Mouse (Mus musculus) embryonic facial prominence, embryonic 15.5 days (tissue): ENCODE data around the gene Atl3. TPM values are rescaled to one million over a fixed set of nuclear protein-coding genes. Genes with fewer than 3 reads are reported as not detected.

Experiments used
- ATAC-seq: fragments of 200-750 bp; cut with Nextera tagmentation; 2 replicates; pipeline ENCODE4 v1.8.0; 2017; ENCODE audit warnings: low read depth, moderate TSS enrichment; ENCODE audit not compliant: insufficient number of reproducible peaks, low FRiP score, low TSS enrichment
- H3K27ac ChIP-seq: fragments of 300-500 bp; sonication (generic); replicated peaks from 2 replicates; pipeline ENCODE4 v1.5.1; 2015; ENCODE audit warnings: mild to moderate bottlenecking, inconsistent platforms
- H3K27me3 ChIP-seq: fragments of 300-500 bp; sonication (generic); 2 replicates; pipeline ENCODE4 v1.6.1; 2015; ENCODE audit warnings: inconsistent platforms
- H3K36me3 ChIP-seq: fragments of 300-500 bp; sonication (generic); 2 replicates; pipeline ENCODE4 v1.6.1; 2015; ENCODE audit warnings: mild to moderate bottlenecking, inconsistent platforms
- H3K4me1 ChIP-seq: fragments of 300-500 bp; sonication (generic); 2 replicates; pipeline ENCODE4 v1.6.1; 2015; ENCODE audit warnings: inconsistent platforms
- H3K4me2 ChIP-seq: fragments of 300-500 bp; sonication (generic); replicated peaks from 2 replicates; pipeline ENCODE4 v1.6.1; 2015; ENCODE audit warnings: mild to moderate bottlenecking, inconsistent platforms
- H3K4me3 ChIP-seq: fragments of 300-500 bp; sonication (generic); replicated peaks from 2 replicates; pipeline ENCODE4 v1.5.1; 2015; ENCODE audit warnings: mild to moderate bottlenecking, inconsistent platforms
- H3K9ac ChIP-seq: fragments of 300-500 bp; sonication (generic); 2 replicates; pipeline ENCODE4 v1.6.1; 2015; ENCODE audit warnings: inconsistent platforms
- H3K9me3 ChIP-seq: fragments of 300-500 bp; sonication (generic); replicated peaks from 2 replicates; pipeline ENCODE4 v1.6.1; 2016; ENCODE audit warnings: inconsistent platforms
- WGBS: fragments of 180-500 bp; shearing (Covaris S2); methylation state at CpG from one replicate; pipeline ENCODE4 v1.1.7; 2015; 5-methylcytosine and 5-hydroxymethylcytosine counted together
- polyA plus RNA-seq: library from polyadenylated mRNA; unstranded; fragments of >200 nt; fragmentation: Nextera tagmentation; extraction: Ambion mirVana; gene quantifications from 2 replicates; pipeline ENCODE4 v1.2.1, GENCODE M21; 2015

Gene Atl3
- polyA plus RNA-seq, 1 experiment from 2014 or later = 12.7 TPM

- Histone ChIP-seq H3K36me3 (peaks cover 47% of the 10 kb centered on the region), H3K9me3 (no peaks in the 10 kb centered on the region), H3K4me3 (no peak overlapping the region), H3K4me2 (no peak overlapping the region), H3K4me1 (no peaks in the 10 kb centered on the region), H3K27me3 (no peaks in the 10 kb centered on the region), H3K27ac (no peak overlapping the region), H3K9ac (no peak overlapping the region)
- 76% methylated on average over 5 of the region's 5 CpGs for WGBS
- ATAC-seq = no peak
Observed at GRCm38 (mm10) chr19:7533891-7534290, 40.1 kb downstream of the Atl3 start.

- Histone ChIP-seq H3K27me3 (no peaks in the 10 kb centered on the region), H3K36me3 (no peaks in the 10 kb centered on the region), H3K4me3 (no peak overlapping the region), H3K9ac (no peak overlapping the region), H3K4me1 (no peaks in the 10 kb centered on the region), H3K4me2 (no peak overlapping the region), H3K27ac (no peak overlapping the region), H3K9me3 (no peaks in the 10 kb centered on the region)
- 91% methylated on average over 3 of the region's 3 CpGs for whole genome bisulfite sequencing
- ATAC-seq = no peak
Observed at GRCm38 (mm10) chr19:7548924-7549323, 55.1 kb downstream of the Atl3 start.

- Histone ChIP-seq H3K9ac (no peak overlapping the region), H3K9me3 (no peaks in the 10 kb centered on the region), H3K4me3 (no peak overlapping the region), H3K27me3 (no peaks in the 10 kb centered on the region), H3K36me3 (no peaks in the 10 kb centered on the region), H3K27ac (no peak overlapping the region), H3K4me1 (no peaks in the 10 kb centered on the region), H3K4me2 (no peak overlapping the region)
- no peak for ATAC-seq
- WGBS = 42% methylated on average over 4 of the region's 4 CpGs
Observed at GRCm38 (mm10) chr19:7551550-7552300, 57.9 kb downstream of the Atl3 start.

GRCm38 (mm10) chr19:7552301-7552673 lies 58.4 kb downstream of the Atl3 start:
- Histone ChIP-seq H3K4me2 (no peak overlapping the region), H3K27ac (no peak overlapping the region), H3K27me3 (no peaks in the 10 kb centered on the region), H3K9me3 (no peaks in the 10 kb centered on the region), H3K4me1 (peaks cover 2% of the 10 kb centered on the region), H3K4me3 (no peak overlapping the region), H3K36me3 (no peaks in the 10 kb centered on the region), H3K9ac (no peak overlapping the region)
- 81% methylated on average over 2 of the region's 2 CpGs for WGBS
- ATAC-seq = no peak

GRCm38 (mm10) chr19:7553441-7553840 lies 59.6 kb downstream of the Atl3 start:
- H3K36me3 ChIP-seq = no peaks in the 10 kb centered on the region
- H3K9ac ChIP-seq = no peak overlapping the region
- H3K27ac ChIP-seq = no peak overlapping the region
- no peak for ATAC-seq
- no peak overlapping the region for H3K4me3 ChIP-seq
- no peaks in the 10 kb centered on the region for H3K27me3 ChIP-seq
- no peak overlapping the region for H3K4me2 ChIP-seq
- no peaks in the 10 kb centered on the region for H3K9me3 ChIP-seq
- H3K4me1 ChIP-seq = peaks cover 14% of the 10 kb centered on the region

GRCm38 (mm10) chr19:7554881-7555280 lies 61.0 kb downstream of the Atl3 start:
- Histone ChIP-seq H3K4me2 (no peak overlapping the region), H3K4me1 (peaks cover 14% of the 10 kb centered on the region), H3K27ac (no peak overlapping the region), H3K27me3 (no peaks in the 10 kb centered on the region), H3K4me3 (no peak overlapping the region), H3K9ac (no peak overlapping the region), H3K36me3 (no peaks in the 10 kb centered on the region), H3K9me3 (no peaks in the 10 kb centered on the region)
- 77% methylated on average over 4 of the region's 4 CpGs for WGBS
- no peak for ATAC-seq

GRCm38 (mm10) chr19:7556641-7557040 lies 62.8 kb downstream of the Atl3 start:
- H3K36me3 ChIP-seq = no peaks in the 10 kb centered on the region
- no peaks in the 10 kb centered on the region for H3K27me3 ChIP-seq
- 94% methylated on average over 1 of the region's 1 CpGs for WGBS
- H3K4me1 ChIP-seq = peaks cover 20% of the 10 kb centered on the region
- no peak for ATAC-seq
- H3K9me3 ChIP-seq = no peaks in the 10 kb centered on the region
- H3K4me3 ChIP-seq = no peak overlapping the region
- no peak overlapping the region for H3K9ac ChIP-seq
- no peak overlapping the region for H3K4me2 ChIP-seq
- no peak overlapping the region for H3K27ac ChIP-seq

GRCm38 (mm10) chr19:7557328-7557822 lies 63.5 kb downstream of the Atl3 start, which contains the start of gene Pla2g16:
TSS of gene Pla2g16 (plus strand) at chr19:7557459.
- no peaks in the 10 kb centered on the region for H3K36me3 ChIP-seq
- H3K9ac ChIP-seq = peak within 1 kb of the TSS; percentile 12; the same call in 1 of the 2 replicates
- ATAC-seq = peak; percentile 45; the same call in 1 of the 2 replicates
- H3K4me1 ChIP-seq = peaks cover 20% of the 10 kb centered on the region
- no peaks in the 10 kb centered on the region for H3K27me3 ChIP-seq
- peak within 1 kb of the TSS; percentile 48 for H3K4me3 ChIP-seq
- 1% methylated on average over 27 of the region's 27 CpGs for WGBS
- H3K27ac ChIP-seq = no peak within 1 kb of the TSS
- peak within 1 kb of the TSS; percentile 84 for H3K4me2 ChIP-seq
- no peaks in the 10 kb centered on the region for H3K9me3 ChIP-seq

GRCm38 (mm10) chr19:7557844-7558243 lies 64.0 kb downstream of the Atl3 start:
- peaks cover 20% of the 10 kb centered on the region for H3K4me1 ChIP-seq
- peak overlapping the region; percentile 12; the same call in 1 of the 2 replicates for H3K9ac ChIP-seq
- peak overlapping the region; percentile 84 for H3K4me2 ChIP-seq
- peak; percentile 16; the same call in 1 of the 2 replicates for ATAC-seq
- no peaks in the 10 kb centered on the region for H3K36me3 ChIP-seq
- H3K4me3 ChIP-seq = peak overlapping the region; percentile 48
- no peak overlapping the region for H3K27ac ChIP-seq
- no peaks in the 10 kb centered on the region for H3K9me3 ChIP-seq
- H3K27me3 ChIP-seq = no peaks in the 10 kb centered on the region
- 6% methylated on average over 4 of the region's 4 CpGs for WGBS

GRCm38 (mm10) chr19:7558675-7559074 lies 64.8 kb downstream of the Atl3 start:
- Histone ChIP-seq H3K4me3 (0 out of 2 replicates have a peak overlapping the region, but pooled peaks have one; percentile 48), H3K9me3 (no peaks in the 10 kb centered on the region), H3K27me3 (no peaks in the 10 kb centered on the region), H3K27ac (no peak overlapping the region), H3K36me3 (no peaks in the 10 kb centered on the region), H3K4me1 (peaks cover 20% of the 10 kb centered on the region), H3K4me2 (no peak overlapping the region), H3K9ac (no peak overlapping the region)
- 54% methylated on average over 4 of the region's 4 CpGs for WGBS
- ATAC-seq = no peak

- no peak for ATAC-seq
- WGBS = 56% methylated on average over 4 of the region's 4 CpGs
- Histone ChIP-seq H3K9me3 (no peaks in the 10 kb centered on the region), H3K4me3 (no peak overlapping the region), H3K4me1 (peaks cover 20% of the 10 kb centered on the region), H3K27me3 (no peaks in the 10 kb centered on the region), H3K36me3 (no peaks in the 10 kb centered on the region), H3K27ac (no peak overlapping the region), H3K4me2 (no peak overlapping the region), H3K9ac (no peak overlapping the region)
Observed at GRCm38 (mm10) chr19:7559986-7560385, 66.1 kb downstream of the Atl3 start.

GRCm38 (mm10) chr19:7561456-7561855 lies 67.6 kb downstream of the Atl3 start:
- Histone ChIP-seq H3K9ac (no peak overlapping the region), H3K9me3 (no peaks in the 10 kb centered on the region), H3K4me3 (no peak overlapping the region), H3K4me1 (peaks cover 20% of the 10 kb centered on the region), H3K27me3 (no peaks in the 10 kb centered on the region), H3K36me3 (no peaks in the 10 kb centered on the region), H3K27ac (no peak overlapping the region), H3K4me2 (no peak overlapping the region)
- 50% methylated on average over 3 of the region's 3 CpGs for WGBS
- ATAC-seq = no peak
